Mouse (Mus musculus): ENCODE measurements around the gene Slc12a8.

The Slc12a8 gene

GRCm38 (mm10) chr16:33560281-33560680 is 43.2 kb downstream of the Slc12a8 start:
- Histone ChIP-seq H3K9me3 (ENCODE audit: low read length) (no peaks in the 10 kb centered on the region), H3K27me3 (ENCODE audit: insufficient read depth, low read length) (no peaks in the 10 kb centered on the region), H3K36me3 (ENCODE audit: insufficient read depth, low read length) (no peaks in the 10 kb centered on the region), H3K4me3 (replicated peaks; ENCODE audit: low read length) (no peak overlapping the region), H3K4me1 (replicated peaks; ENCODE audit: low read depth, low read length) (peaks cover 29% of the 10 kb centered on the region)
- TF ChIP-seq CTCF (conservative IDR thresholded peaks at IDR 0.05; ENCODE audit: low read length) (peak; percentile 89), NANOG (IDR thresholded peaks at IDR 0.05; ENCODE audit: borderline replicate concordance, low read length) (no peak), POU5F1 (IDR thresholded peaks at IDR 0.05; ENCODE audit: borderline replicate concordance, low read length) (no peak)

GRCm38 (mm10) chr16:33561308-33562009 is 44.3 kb downstream of the Slc12a8 start:
- H3K4me3 ChIP-seq (replicated peaks; ENCODE audit: low read length): no peak overlapping the region
- no peaks in the 10 kb centered on the region for H3K27me3 ChIP-seq (ENCODE audit: insufficient read depth, low read length)
- H3K36me3 ChIP-seq (ENCODE audit: insufficient read depth, low read length): no peaks in the 10 kb centered on the region
- TF ChIP-seq POU5F1 (IDR thresholded peaks at IDR 0.05; ENCODE audit: borderline replicate concordance, low read length) (no peak), CTCF (conservative IDR thresholded peaks at IDR 0.05; ENCODE audit: low read length) (no peak), NANOG (IDR thresholded peaks at IDR 0.05; ENCODE audit: borderline replicate concordance, low read length) (no peak)
- no peaks in the 10 kb centered on the region for H3K9me3 ChIP-seq (ENCODE audit: low read length)
- peaks cover 28% of the 10 kb centered on the region for H3K4me1 ChIP-seq (replicated peaks; ENCODE audit: low read depth, low read length)

GRCm38 (mm10) chr16:33562874-33563537 is 45.9 kb downstream of the Slc12a8 start:
- Histone ChIP-seq H3K36me3 (ENCODE audit: insufficient read depth, low read length) (no peaks in the 10 kb centered on the region), H3K4me3 (replicated peaks; ENCODE audit: low read length) (no peak overlapping the region), H3K27me3 (ENCODE audit: insufficient read depth, low read length) (no peaks in the 10 kb centered on the region), H3K9me3 (ENCODE audit: low read length) (no peaks in the 10 kb centered on the region), H3K4me1 (replicated peaks; ENCODE audit: low read depth, low read length) (peaks cover 25% of the 10 kb centered on the region)
- TF ChIP-seq CTCF (conservative IDR thresholded peaks at IDR 0.05; ENCODE audit: low read length) (no peak), POU5F1 (IDR thresholded peaks at IDR 0.05; ENCODE audit: borderline replicate concordance, low read length) (no peak), NANOG (IDR thresholded peaks at IDR 0.05; ENCODE audit: borderline replicate concordance, low read length) (no peak)

- Histone ChIP-seq H3K4me3 (replicated peaks; ENCODE audit: low read length) (no peak overlapping the region), H3K36me3 (ENCODE audit: insufficient read depth, low read length) (no peaks in the 10 kb centered on the region), H3K9me3 (ENCODE audit: low read length) (no peaks in the 10 kb centered on the region), H3K4me1 (replicated peaks; ENCODE audit: low read depth, low read length) (peaks cover 20% of the 10 kb centered on the region), H3K27me3 (ENCODE audit: insufficient read depth, low read length) (no peaks in the 10 kb centered on the region)
- TF ChIP-seq NANOG (IDR thresholded peaks at IDR 0.05; ENCODE audit: borderline replicate concordance, low read length) (no peak), CTCF (conservative IDR thresholded peaks at IDR 0.05; ENCODE audit: low read length) (no peak), POU5F1 (IDR thresholded peaks at IDR 0.05; ENCODE audit: borderline replicate concordance, low read length) (no peak)
Measured at GRCm38 (mm10) chr16:33563538-33564013, 46.4 kb downstream of the Slc12a8 start.

GRCm38 (mm10) chr16:33566467-33566866 is 49.3 kb downstream of the Slc12a8 start:
- Histone ChIP-seq H3K27me3 (ENCODE audit: insufficient read depth, low read length) (no peaks in the 10 kb centered on the region), H3K4me1 (replicated peaks; ENCODE audit: low read depth, low read length) (peaks cover 9% of the 10 kb centered on the region), H3K4me3 (replicated peaks; ENCODE audit: low read length) (no peak overlapping the region), H3K36me3 (ENCODE audit: insufficient read depth, low read length) (no peaks in the 10 kb centered on the region), H3K9me3 (ENCODE audit: low read length) (no peaks in the 10 kb centered on the region)
- TF ChIP-seq POU5F1 (IDR thresholded peaks at IDR 0.05; ENCODE audit: borderline replicate concordance, low read length) (no peak), CTCF (conservative IDR thresholded peaks at IDR 0.05; ENCODE audit: low read length) (no peak), NANOG (IDR thresholded peaks at IDR 0.05; ENCODE audit: borderline replicate concordance, low read length) (no peak)

- H3K4me3 ChIP-seq (replicated peaks; ENCODE audit: low read length): no peak overlapping the region
- peaks cover 17% of the 10 kb centered on the region for H3K4me1 ChIP-seq (replicated peaks; ENCODE audit: low read depth, low read length)
- no peaks in the 10 kb centered on the region for H3K27me3 ChIP-seq (ENCODE audit: insufficient read depth, low read length)
- TF ChIP-seq CTCF (conservative IDR thresholded peaks at IDR 0.05; ENCODE audit: low read length): no peak
- no peaks in the 10 kb centered on the region for H3K9me3 ChIP-seq (ENCODE audit: low read length)
- no peaks in the 10 kb centered on the region for H3K36me3 ChIP-seq (ENCODE audit: insufficient read depth, low read length)
Measured at GRCm38 (mm10) chr16:33567736-33568135, 50.6 kb downstream of the Slc12a8 start.

- TF ChIP-seq POU5F1 (IDR thresholded peaks at IDR 0.05; ENCODE audit: borderline replicate concordance, low read length) (no peak), NANOG (IDR thresholded peaks at IDR 0.05; ENCODE audit: borderline replicate concordance, low read length) (no peak), CTCF (conservative IDR thresholded peaks at IDR 0.05; ENCODE audit: low read length) (no peak)
- Histone ChIP-seq H3K27me3 (ENCODE audit: insufficient read depth, low read length) (no peaks in the 10 kb centered on the region), H3K4me1 (replicated peaks; ENCODE audit: low read depth, low read length) (peaks cover 25% of the 10 kb centered on the region), H3K9me3 (ENCODE audit: low read length) (no peaks in the 10 kb centered on the region), H3K36me3 (ENCODE audit: insufficient read depth, low read length) (no peaks in the 10 kb centered on the region), H3K4me3 (replicated peaks; ENCODE audit: low read length) (no peak overlapping the region)
Measured at GRCm38 (mm10) chr16:33568269-33569016, 51.3 kb downstream of the Slc12a8 start.

- TF ChIP-seq NANOG (IDR thresholded peaks at IDR 0.05; ENCODE audit: borderline replicate concordance, low read length) (no peak), CTCF (conservative IDR thresholded peaks at IDR 0.05; ENCODE audit: low read length) (no peak), POU5F1 (IDR thresholded peaks at IDR 0.05; ENCODE audit: borderline replicate concordance, low read length) (no peak)
- peaks cover 28% of the 10 kb centered on the region for H3K27me3 ChIP-seq (ENCODE audit: insufficient read depth, low read length)
Measured at GRCm38 (mm10) chr16:33572646-33573045, 55.5 kb downstream of the Slc12a8 start.

More at GRCm38 (mm10) chr16:33572646-33573045, 55.5 kb downstream of the Slc12a8 start:
- H3K36me3 ChIP-seq (ENCODE audit: insufficient read depth, low read length): no peaks in the 10 kb centered on the region
- H3K9me3 ChIP-seq (ENCODE audit: low read length): no peaks in the 10 kb centered on the region
- H3K4me1 ChIP-seq (replicated peaks; ENCODE audit: low read depth, low read length): peaks cover 51% of the 10 kb centered on the region
- H3K4me3 ChIP-seq (replicated peaks; ENCODE audit: low read length): no peak overlapping the region
